Mouse (Mus musculus) limb, embryonic 13.5 days (tissue): ENCODE results near the gene Ndufb6. TPM values are rescaled to one million over a fixed set of nuclear protein-coding genes. Genes with fewer than 3 reads are reported as not detected.

Experiments used
- ATAC-seq: fragments of 200-750 bp; cut with Nextera tagmentation; 2 replicates; pipeline ENCODE4 v1.8.0; 2017; ENCODE audit warnings: low read depth, moderate number of reproducible peaks, moderate TSS enrichment; ENCODE audit not compliant: low FRiP score
- H3K27ac ChIP-seq: fragments of 300-500 bp; sonication (generic); 2 replicates; pipeline ENCODE4 v1.5.1; 2015; ENCODE audit warnings: inconsistent platforms, mild to moderate bottlenecking, moderate library complexity
- H3K27me3 ChIP-seq: fragments of 300-500 bp; sonication (generic); 2 replicates; pipeline ENCODE4 v1.6.1; 2015; ENCODE audit warnings: mild to moderate bottlenecking, inconsistent platforms
- H3K36me3 ChIP-seq: fragments of 300-500 bp; sonication (generic); 2 replicates; pipeline ENCODE4 v1.6.1; 2015; ENCODE audit warnings: inconsistent platforms, mild to moderate bottlenecking, moderate library complexity
- H3K4me1 ChIP-seq: fragments of 300-500 bp; sonication (generic); 2 replicates; pipeline ENCODE4 v1.6.1; 2015; ENCODE audit warnings: inconsistent platforms
- H3K4me2 ChIP-seq: fragments of 300-500 bp; sonication (generic); replicated peaks from 2 replicates; pipeline ENCODE4 v1.6.1; 2015; ENCODE audit warnings: inconsistent platforms, mild to moderate bottlenecking, moderate library complexity
- H3K4me3 ChIP-seq: fragments of 300-500 bp; sonication (generic); 2 replicates; pipeline ENCODE4 v1.5.1; 2015; ENCODE audit warnings: moderate library complexity, mild to moderate bottlenecking, inconsistent platforms
- H3K9ac ChIP-seq: fragments of 300-500 bp; sonication (generic); 2 replicates; pipeline ENCODE4 v1.6.1; 2015; ENCODE audit warnings: mild to moderate bottlenecking, inconsistent platforms
- H3K9me3 ChIP-seq: fragments of 300-500 bp; sonication (generic); 2 replicates; pipeline ENCODE4 v1.6.1; 2016; ENCODE audit warnings: inconsistent platforms
- WGBS: fragments of 180-500 bp; shearing (Covaris S2); methylation state at CpG from one replicate; pipeline ENCODE4 v1.1.7; 2015; 5-methylcytosine and 5-hydroxymethylcytosine counted together
- polyA plus RNA-seq: library from polyadenylated mRNA; unstranded; fragments of >200 nt; fragmentation: Nextera tagmentation; extraction: Ambion mirVana; gene quantifications from 2 replicates; pipeline ENCODE4 v1.2.1, GENCODE M21; 2015

Ndufb6 gene
- polyA plus RNA-seq, 1 experiment from 2014 or later: 303 TPM

GRCm38 (mm10) chr4:40244035-40244434, 35.2 kb downstream of the Ndufb6 start:
- no peak for ATAC-seq
- Histone ChIP-seq H3K27ac (no peak overlapping the region), H3K4me3 (no peak overlapping the region), H3K4me1 (0 out of 2 replicates have a peak, but pooled peaks cover under 1% of the 10 kb centered on the region), H3K9ac (no peak overlapping the region), H3K4me2 (no peak overlapping the region), H3K36me3 (no peaks in the 10 kb centered on the region), H3K9me3 (no peaks in the 10 kb centered on the region), H3K27me3 (no peaks in the 10 kb centered on the region)
- WGBS: 86% methylated on average over 8 of the region's 8 CpGs

- Histone ChIP-seq H3K27ac (no peak overlapping the region), H3K4me2 (no peak overlapping the region), H3K4me3 (no peak overlapping the region), H3K4me1 (peaks cover 9% of the 10 kb centered on the region; the same call in 1 of the 2 replicates), H3K36me3 (no peaks in the 10 kb centered on the region), H3K9ac (no peak overlapping the region), H3K9me3 (no peaks in the 10 kb centered on the region), H3K27me3 (no peaks in the 10 kb centered on the region)
- 83% methylated on average over 4 of the region's 4 CpGs for WGBS
- ATAC-seq: no peak
These were observed 36.2 kb downstream of the Ndufb6 start for GRCm38 (mm10) chr4:40243006-40243405.

DNA sequence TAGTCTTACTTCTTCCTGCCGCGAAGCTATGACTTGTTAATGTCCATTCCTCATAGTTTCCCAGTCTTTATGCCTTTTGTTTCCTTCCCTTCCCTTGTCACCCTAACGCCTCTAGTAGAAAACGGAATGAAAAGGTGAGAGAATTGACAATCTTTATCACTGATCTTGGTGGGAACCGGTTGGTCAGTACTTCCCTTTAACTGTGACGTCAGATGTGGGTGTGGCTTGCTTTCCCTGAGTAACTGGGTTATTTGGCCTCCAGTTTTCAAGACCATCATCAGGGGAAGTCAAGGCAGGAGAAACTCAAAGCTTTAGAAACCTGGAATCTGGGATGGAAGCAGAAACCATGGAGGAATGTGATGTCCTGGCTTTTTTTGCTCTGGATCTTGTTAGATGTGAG, 37.3 kb downstream of the Ndufb6 start:
- Histone ChIP-seq H3K27ac (no peak overlapping the region), H3K4me3 (no peak overlapping the region), H3K27me3 (no peaks in the 10 kb centered on the region), H3K36me3 (no peaks in the 10 kb centered on the region), H3K4me1 (peaks cover 9% of the 10 kb centered on the region; the same call in 1 of the 2 replicates), H3K4me2 (no peak overlapping the region), H3K9me3 (no peaks in the 10 kb centered on the region), H3K9ac (no peak overlapping the region)
- WGBS: 53% methylated on average over 6 of the region's 6 CpGs
- ATAC-seq: no peak

- H3K4me1 ChIP-seq: peaks cover 9% of the 10 kb centered on the region; the same call in 1 of the 2 replicates
- H3K9ac ChIP-seq: peak overlapping the region; percentile 72
- no peak overlapping the region for H3K27ac ChIP-seq
- peak overlapping the region; percentile 64 for H3K4me3 ChIP-seq
- WGBS: 41% methylated on average over 5 of the region's 5 CpGs
- no peaks in the 10 kb centered on the region for H3K9me3 ChIP-seq
- H3K36me3 ChIP-seq: no peaks in the 10 kb centered on the region
- peak overlapping the region; percentile 87 for H3K4me2 ChIP-seq
- 0 out of 2 replicates have a peak, but pooled peaks have one; percentile 24 for ATAC-seq
- no peaks in the 10 kb centered on the region for H3K27me3 ChIP-seq
These were observed 38.9 kb downstream of the Ndufb6 start for GRCm38 (mm10) chr4:40240272-40240744.

DNA sequence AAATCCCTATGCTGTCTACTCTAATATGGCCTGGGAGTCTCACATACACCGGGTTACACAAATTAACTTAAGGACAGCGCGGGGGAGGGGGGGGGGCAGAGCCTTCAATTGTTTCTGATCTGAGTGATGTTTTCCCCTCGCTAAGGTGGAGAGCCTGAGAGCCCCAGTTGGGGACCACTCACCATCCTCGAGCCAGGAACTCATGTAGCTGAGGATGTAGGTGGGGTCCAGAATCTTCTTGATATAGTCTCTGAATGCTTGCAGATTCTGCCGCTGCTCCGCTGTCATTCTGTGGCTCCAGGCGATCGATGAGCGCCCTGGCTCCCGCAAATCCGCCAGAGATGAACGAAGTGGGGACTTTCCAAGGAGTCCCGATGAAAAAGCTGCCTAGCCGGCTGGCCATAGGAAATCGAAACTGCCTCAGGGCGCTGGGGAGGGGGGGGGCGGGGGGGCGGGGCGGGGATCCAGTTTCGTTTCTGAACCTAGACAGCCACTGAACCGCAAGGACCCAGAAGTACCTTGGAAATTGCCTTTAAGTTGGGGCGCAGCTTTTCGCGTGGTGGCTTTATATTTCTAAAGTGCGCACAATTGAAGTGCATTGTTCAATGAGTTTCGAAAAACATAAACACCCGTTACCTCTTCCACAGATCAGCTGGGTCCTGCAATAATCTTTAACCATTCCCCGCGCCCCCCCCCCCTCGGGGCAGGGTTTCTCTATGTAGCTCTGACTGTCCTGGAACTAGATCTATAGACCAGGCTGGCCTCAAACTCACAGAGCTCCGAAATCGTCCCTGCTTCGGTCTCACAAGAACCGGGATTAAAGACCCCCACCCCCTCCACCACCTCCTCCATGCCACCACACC, 39.6 kb downstream of the Ndufb6 start, which contains the start of gene Ddx58:
Gene Ddx58 (minus strand): TSS at position 420 of the 863 bp plus-strand sequence.
- Histone ChIP-seq H3K4me2 (peak within 1 kb of the TSS; percentile 87), H3K9ac (peak within 1 kb of the TSS; percentile 72), H3K27ac (peak within 1 kb of the TSS; percentile 33; the same call in 1 of the 2 replicates), H3K27me3 (no peaks in the 10 kb centered on the region), H3K36me3 (peaks cover 1% of the 10 kb centered on the region), H3K4me3 (peak within 1 kb of the TSS; percentile 64), H3K9me3 (no peaks in the 10 kb centered on the region), H3K4me1 (peaks cover 9% of the 10 kb centered on the region; the same call in 1 of the 2 replicates)
- peak; percentile 62; the same call in 1 of the 2 replicates for ATAC-seq
- 3% methylated on average over 35 of the region's 35 CpGs for WGBS

GRCm38 (mm10) chr4:40238483-40239408, 40.5 kb downstream of the Ndufb6 start:
- Histone ChIP-seq H3K4me3 (peak overlapping the region; percentile 64), H3K27me3 (no peaks in the 10 kb centered on the region), H3K9ac (peak overlapping the region; percentile 72), H3K4me2 (peak overlapping the region; percentile 87), H3K4me1 (peaks cover 9% of the 10 kb centered on the region; the same call in 1 of the 2 replicates), H3K9me3 (no peaks in the 10 kb centered on the region), H3K36me3 (peaks cover 3% of the 10 kb centered on the region), H3K27ac (peak overlapping the region; percentile 33; the same call in 1 of the 2 replicates)
- 2% methylated on average over 17 of the region's 17 CpGs for WGBS
- peak; percentile 67; the same call in 1 of the 2 replicates for ATAC-seq

GRCm38 (mm10) chr4:40236829-40237228, 42.4 kb downstream of the Ndufb6 start:
- Histone ChIP-seq H3K4me1 (peaks cover 9% of the 10 kb centered on the region; the same call in 1 of the 2 replicates), H3K4me3 (no peak overlapping the region), H3K9me3 (no peaks in the 10 kb centered on the region), H3K4me2 (no peak overlapping the region), H3K27ac (no peak overlapping the region), H3K9ac (no peak overlapping the region), H3K36me3 (peaks cover 3% of the 10 kb centered on the region), H3K27me3 (no peaks in the 10 kb centered on the region)
- no peak for ATAC-seq
- WGBS: 86% methylated on average over 4 of the region's 4 CpGs

DNA sequence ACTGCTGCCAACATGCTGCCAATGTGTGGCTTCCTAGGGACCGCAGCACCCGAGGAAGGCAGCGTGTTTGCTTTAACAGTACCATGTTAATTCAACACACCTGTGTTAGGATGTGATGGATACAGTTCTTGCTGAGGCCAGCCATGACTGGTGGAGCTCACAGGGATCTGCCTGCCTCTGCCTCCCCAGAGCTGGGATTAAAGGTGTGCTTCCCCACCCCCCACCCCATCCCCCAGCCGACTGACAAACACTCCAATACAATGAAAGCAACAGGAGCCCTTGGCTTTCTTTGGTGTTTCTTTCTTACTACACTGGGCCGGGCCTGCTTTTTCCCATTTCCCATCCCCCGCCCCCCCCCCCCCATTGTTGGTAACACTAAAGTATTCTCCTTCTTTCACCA, 45.0 kb downstream of the Ndufb6 start:
- 79% methylated on average over 6 of the region's 6 CpGs for WGBS
- Histone ChIP-seq H3K4me3 (no peak overlapping the region), H3K9me3 (no peaks in the 10 kb centered on the region), H3K4me1 (peaks cover 9% of the 10 kb centered on the region; the same call in 1 of the 2 replicates), H3K36me3 (peaks cover 3% of the 10 kb centered on the region), H3K4me2 (no peak overlapping the region), H3K27ac (no peak overlapping the region), H3K27me3 (no peaks in the 10 kb centered on the region), H3K9ac (no peak overlapping the region)
- no peak for ATAC-seq

DNA sequence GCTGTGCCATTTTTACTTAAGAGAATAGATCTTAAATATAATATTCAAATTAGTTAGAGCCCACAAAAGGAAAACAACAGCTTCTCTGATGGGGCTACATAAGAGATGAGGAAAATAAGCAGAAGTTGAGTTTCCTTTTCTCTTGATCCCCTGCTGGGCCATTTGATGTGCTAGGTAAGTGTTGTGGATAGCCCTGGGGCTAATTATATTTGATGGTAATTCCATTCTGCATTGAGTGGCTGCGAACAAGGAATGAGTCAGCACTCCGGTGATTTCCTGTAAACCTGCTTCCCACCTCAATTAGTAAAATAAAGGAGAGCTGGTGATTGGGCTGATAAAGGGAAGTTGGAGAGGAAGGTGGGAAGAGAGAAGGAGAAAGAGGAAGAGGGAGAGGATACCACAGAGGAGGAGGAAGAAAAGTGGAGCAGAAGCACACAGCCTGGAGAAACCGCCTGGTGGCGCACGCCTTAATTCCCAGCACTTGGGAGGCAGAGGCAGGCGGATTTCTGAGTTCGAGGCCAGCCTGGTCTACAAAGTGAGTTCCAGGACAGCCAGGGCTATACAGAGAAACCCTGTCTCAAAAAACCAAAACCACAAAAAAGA, 46.1 kb downstream of the Ndufb6 start:
- no peak overlapping the region for H3K4me2 ChIP-seq
- H3K27me3 ChIP-seq: no peaks in the 10 kb centered on the region
- no peak overlapping the region for H3K4me3 ChIP-seq
- H3K36me3 ChIP-seq: peaks cover 3% of the 10 kb centered on the region
- H3K9me3 ChIP-seq: no peaks in the 10 kb centered on the region
- no peak for ATAC-seq
- H3K27ac ChIP-seq: no peak overlapping the region
- no peak overlapping the region for H3K9ac ChIP-seq
- H3K4me1 ChIP-seq: no peaks in the 10 kb centered on the region
- WGBS: 82% methylated on average over 7 of the region's 7 CpGs

- Histone ChIP-seq H3K9ac (no peak overlapping the region), H3K4me2 (no peak overlapping the region), H3K4me1 (no peaks in the 10 kb centered on the region), H3K27me3 (no peaks in the 10 kb centered on the region), H3K9me3 (no peaks in the 10 kb centered on the region), H3K36me3 (peaks cover 8% of the 10 kb centered on the region), H3K27ac (no peak overlapping the region), H3K4me3 (no peak overlapping the region)
- WGBS: 88% methylated on average over 6 of the region's 6 CpGs
- no peak for ATAC-seq
These were observed 49.5 kb downstream of the Ndufb6 start for GRCm38 (mm10) chr4:40229723-40230122.

GRCm38 (mm10) chr4:40227886-40228285, 51.3 kb downstream of the Ndufb6 start:
- Histone ChIP-seq H3K4me2 (no peak overlapping the region), H3K27me3 (no peaks in the 10 kb centered on the region), H3K9me3 (no peaks in the 10 kb centered on the region), H3K9ac (no peak overlapping the region), H3K4me1 (no peaks in the 10 kb centered on the region), H3K4me3 (no peak overlapping the region), H3K36me3 (peaks cover 6% of the 10 kb centered on the region), H3K27ac (no peak overlapping the region)
- no peak for ATAC-seq
- WGBS: 89% methylated on average over 7 of the region's 7 CpGs
